Mouse (Mus musculus) MEL (cell line): Measurements from ENCODE around the gene Cilp.

ENCODE experiments used
- CTCF ChIP-seq, 3 experiments: IDR thresholded peaks in 2 of 3; conservative IDR thresholded peaks in 1 of 3; 2 replicates each; pipeline ENCODE4 v1.5.1; 2011 to 2012; ENCODE audit warnings: low read length in 3 of 3, low read depth in 2 of 3, mild to moderate bottlenecking in 2 of 3, improper control_type of control experiment in 1 of 3, inconsistent platforms in 1 of 3, mixed read lengths in 1 of 3, moderate library complexity in 1 of 3; ENCODE audit not compliant: control insufficient read depth in 1 of 3, insufficient read depth in 1 of 3, poor library complexity in 1 of 3, severe bottlenecking in 1 of 3
- ELF1 ChIP-seq: IDR thresholded peaks from 2 replicates; pipeline ENCODE4 v1.6.1; 2014; ENCODE audit warnings: low read depth, mild to moderate bottlenecking, inconsistent platforms, low read length, improper control_type of control experiment, moderate library complexity
- GABPA ChIP-seq: IDR thresholded peaks from 2 replicates; pipeline ENCODE4 v1.6.1; 2012; ENCODE audit warnings: low read depth, mild to moderate bottlenecking, inconsistent platforms, low read length, improper control_type of control experiment, moderate library complexity
- GATA1 ChIP-seq: IDR thresholded peaks from 2 replicates; pipeline ENCODE4 v1.6.1; 2011; ENCODE audit warnings: low read depth, low read length, improper control_type of control experiment
- MAX ChIP-seq: IDR thresholded peaks from 2 replicates; pipeline ENCODE4 v1.6.1; 2011; ENCODE audit warnings: low read length, improper control_type of control experiment
- POLR2A ChIP-seq, 2 experiments: IDR thresholded peaks; 2 replicates each; pipeline ENCODE4 v1.6.1; 2011 to 2012; ENCODE audit warnings: low read length in 2 of 2, mild to moderate bottlenecking in 2 of 2, control low read depth in 1 of 2, improper control_type of control experiment in 1 of 2, low read depth in 1 of 2, moderate library complexity in 1 of 2; ENCODE audit not compliant: control insufficient read depth in 1 of 2, insufficient read depth in 1 of 2, poor library complexity in 1 of 2
- POLR2AphosphoS5 ChIP-seq: IDR thresholded peaks from 2 replicates; pipeline ENCODE4 v1.6.1; 2012; ENCODE audit warnings: low read depth, borderline replicate concordance, mild to moderate bottlenecking, inconsistent platforms, low read length, moderate library complexity, mixed read lengths
- RAD21 ChIP-seq: IDR thresholded peaks from 2 replicates; pipeline ENCODE4 v1.6.1; 2011; ENCODE audit warnings: mild to moderate bottlenecking, low read depth, low read length, improper control_type of control experiment
- UBTF ChIP-seq: IDR thresholded peaks from 2 replicates; pipeline ENCODE4 v1.6.1; 2012; ENCODE audit warnings: low read depth, mild to moderate bottlenecking, inconsistent platforms, low read length, improper control_type of control experiment, moderate library complexity, borderline replicate concordance; ENCODE audit not compliant: insufficient read depth
- ZC3H11A ChIP-seq: IDR thresholded peaks from 2 replicates; pipeline ENCODE4 v1.6.1; 2012; ENCODE audit warnings: low read depth, mild to moderate bottlenecking, inconsistent platforms, low read length, improper control_type of control experiment
- ZKSCAN1 ChIP-seq: IDR thresholded peaks from 2 replicates; pipeline ENCODE4 v1.6.1; 2012; ENCODE audit warnings: low read depth, mild to moderate bottlenecking, inconsistent platforms, low read length, improper control_type of control experiment, moderate library complexity

DNA sequence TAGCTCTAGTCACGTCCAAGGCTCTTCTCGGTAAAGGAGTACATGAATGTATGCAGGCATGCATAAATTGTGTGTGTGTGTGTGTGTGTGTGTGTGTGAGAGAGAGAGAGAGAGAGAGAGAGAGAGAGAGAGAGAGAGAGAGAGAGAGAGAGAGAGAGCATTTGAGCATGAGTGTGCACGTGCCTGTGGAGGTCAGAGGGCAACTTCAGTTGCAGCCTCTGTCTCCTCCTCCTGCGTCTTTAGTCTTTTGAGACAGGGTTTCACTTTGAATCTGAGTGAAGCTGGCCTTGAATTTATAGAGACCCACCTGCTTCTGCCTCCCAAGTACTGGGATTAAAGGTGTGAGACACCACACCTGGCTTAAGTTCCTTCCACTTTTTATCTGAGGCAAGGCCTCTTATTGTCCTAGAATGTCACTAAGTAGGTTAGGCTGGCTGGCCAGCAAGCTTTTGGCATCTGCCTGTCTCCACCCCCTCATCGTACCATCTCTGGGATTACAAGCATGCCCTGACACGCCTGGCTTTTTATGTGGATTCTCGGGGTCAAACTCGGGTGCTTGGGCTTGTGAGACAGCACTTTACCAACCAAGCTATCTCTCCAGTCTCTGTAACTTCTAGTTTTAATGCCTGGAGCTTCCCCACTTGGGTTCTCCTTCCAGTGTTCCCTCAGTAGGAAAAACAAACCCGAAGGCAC lies 7.6 kb upstream of the Cilp start:
- no peak for TF ChIP-seq MAX
- TF ChIP-seq UBTF, result no peak
- TF ChIP-seq POLR2AphosphoS5, result no peak
- TF ChIP-seq RAD21, result no peak
- no peak for TF ChIP-seq GATA1
- TF ChIP-seq CTCF (IDR thresholded peaks at IDR 0.05 in 2 of 3, conservative IDR thresholded peaks at IDR 0.05 in 1 of 3; ENCODE audit: control insufficient read depth in 1 of 3, insufficient read depth in 1 of 3, low read depth in 2 of 3, low read length in 3 of 3, poor library complexity in 1 of 3, severe bottlenecking in 1 of 3), result no peak
- no peak for TF ChIP-seq GABPA
- no peak for TF ChIP-seq ZKSCAN1
- TF ChIP-seq ZC3H11A, result no peak
- TF ChIP-seq POLR2A (IDR thresholded peaks at IDR 0.05; ENCODE audit: control insufficient read depth in 1 of 2, insufficient read depth in 1 of 2, low read depth in 1 of 2, low read length in 2 of 2, poor library complexity in 1 of 2), result no peak
- no peak for TF ChIP-seq ELF1
